Mouse (Mus musculus) liver, embryonic 11.5 days (tissue): Measurements from ENCODE around the gene Fktn. TPM values are rescaled to one million over a fixed set of nuclear protein-coding genes. Genes with fewer than 3 reads are reported as not detected.

ENCODE experiments used
- ATAC-seq: fragments of 200-750 bp; cut with Nextera tagmentation; replicated peaks from 2 replicates; pipeline ENCODE4 v1.8.0; 2017; ENCODE audit warnings: moderate number of reproducible peaks, mild to moderate bottlenecking, moderate TSS enrichment, moderate library complexity; ENCODE audit not compliant: low FRiP score
- DNase-seq: peaks from one replicate; pipeline ENCODE4 v3.0.0-alpha.2; 2017; ENCODE audit warnings: low spot score
- H3K27ac ChIP-seq: fragments of 300-500 bp; sonication (generic); 2 replicates; pipeline ENCODE4 v1.5.1; 2014; ENCODE audit warnings: mild to moderate bottlenecking, low read depth, low read length, control low read depth
- H3K27me3 ChIP-seq: fragments of 300-500 bp; sonication (generic); replicated peaks from 2 replicates; pipeline ENCODE4 v1.6.1; 2014; ENCODE audit warnings: low read length, mixed read lengths; ENCODE audit not compliant: control insufficient read depth, insufficient read depth
- H3K36me3 ChIP-seq: fragments of 300-500 bp; sonication (generic); 2 replicates; pipeline ENCODE4 v1.6.1; 2014; ENCODE audit warnings: mild to moderate bottlenecking, low read length, moderate library complexity, mixed read lengths; ENCODE audit not compliant: control insufficient read depth, insufficient read depth
- H3K4me1 ChIP-seq: fragments of 300-500 bp; sonication (generic); replicated peaks from 2 replicates; pipeline ENCODE4 v1.6.1; 2014; ENCODE audit warnings: low read length, mixed read lengths; ENCODE audit not compliant: control insufficient read depth, insufficient read depth
- H3K4me2 ChIP-seq: fragments of 300-500 bp; sonication (generic); 2 replicates; pipeline ENCODE4 v1.6.1; 2014; ENCODE audit warnings: mild to moderate bottlenecking, control low read depth, moderate library complexity
- H3K4me3 ChIP-seq: fragments of 300-500 bp; sonication (generic); 2 replicates; pipeline ENCODE4 v1.5.1; 2014; ENCODE audit warnings: low read depth, low read length, control low read depth
- H3K9ac ChIP-seq: fragments of 300-500 bp; sonication (generic); 2 replicates; pipeline ENCODE4 v1.6.1; 2014; ENCODE audit warnings: low read depth, low read length, control low read depth
- H3K9me3 ChIP-seq: fragments of 300-500 bp; sonication (generic); 2 replicates; pipeline ENCODE4 v1.6.1; 2016; ENCODE audit warnings: low read length, inconsistent platforms, mixed read lengths; ENCODE audit not compliant: control insufficient read depth
- WGBS: fragments of 180-500 bp; shearing (Covaris S2); extraction: QIAGEN DNeasy Blood & Tissue Kit; methylation state at CpG from one replicate; pipeline ENCODE4 v1.1.7; 2014; 5-methylcytosine and 5-hydroxymethylcytosine counted together
- polyA plus RNA-seq: library from polyadenylated mRNA; unstranded; fragments of >200 nt; fragmentation: Nextera tagmentation; extraction: Ambion mirVana; gene quantifications from 2 replicates; pipeline ENCODE4 v1.2.1, GENCODE M21; 2014

Fktn gene
- polyA plus RNA-seq, 1 experiment from 2014 or later: 11.4 TPM

DNA sequence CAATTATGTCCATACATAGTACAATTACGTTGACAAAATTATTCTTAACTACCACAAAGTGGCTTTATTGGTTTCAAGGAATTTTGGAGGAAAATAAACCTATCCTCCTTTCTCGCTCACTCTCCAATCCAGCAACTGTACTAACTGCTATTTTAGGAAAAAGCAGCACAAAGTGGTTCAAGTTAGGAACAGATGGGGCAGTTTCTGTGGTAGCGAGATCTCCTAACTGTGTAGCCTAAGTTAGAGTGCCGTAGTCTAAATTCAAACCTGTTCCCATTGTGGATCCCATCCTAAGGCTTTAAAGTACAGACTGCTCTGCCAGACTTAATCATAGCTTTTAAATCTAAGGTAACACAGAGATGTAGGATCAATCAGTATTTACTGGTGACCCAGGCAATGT, 45.0 kb downstream of the Fktn start:
- no peak overlapping the region for H3K4me3 ChIP-seq
- no peak overlapping the region for H3K27ac ChIP-seq
- DNase-seq: no peak
- no peak overlapping the region for H3K4me2 ChIP-seq
- no peak for ATAC-seq
- WGBS: 91% methylated on average over 4 of the region's 4 CpGs
- no peaks in the 10 kb centered on the region for H3K27me3 ChIP-seq
- no peaks in the 10 kb centered on the region for H3K4me1 ChIP-seq
- no peak overlapping the region for H3K9ac ChIP-seq
- no peaks in the 10 kb centered on the region; the same call in 1 of the 2 replicates for H3K36me3 ChIP-seq
- H3K9me3 ChIP-seq: no peaks in the 10 kb centered on the region

DNA sequence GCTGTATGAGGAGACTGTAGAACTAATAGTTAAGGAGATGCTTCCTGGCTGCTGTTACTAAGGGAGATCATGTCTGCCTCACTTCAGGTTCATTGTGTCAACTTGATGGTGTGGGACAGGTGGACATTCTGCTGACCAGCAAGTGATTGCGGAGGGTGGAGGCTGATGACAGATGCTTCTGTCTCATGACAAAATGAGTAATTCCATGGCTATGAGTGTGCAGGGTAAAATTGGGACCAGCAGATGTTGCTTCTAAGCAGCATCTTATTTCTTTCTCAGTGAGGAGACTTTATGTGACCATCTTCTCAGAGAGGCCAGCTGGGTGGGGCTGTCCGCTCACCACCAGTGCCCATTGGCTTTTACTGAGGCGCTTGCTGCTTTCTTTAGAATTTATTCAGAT, 45.9 kb downstream of the Fktn start:
- ATAC-seq (no peak), DNase-seq (no peak)
- H3K4me2 ChIP-seq: no peak overlapping the region
- WGBS: 96% methylated on average over 3 of the region's 3 CpGs
- no peaks in the 10 kb centered on the region for H3K9me3 ChIP-seq
- H3K36me3 ChIP-seq: no peaks in the 10 kb centered on the region; the same call in 1 of the 2 replicates
- H3K27ac ChIP-seq: no peak overlapping the region
- no peak overlapping the region for H3K4me3 ChIP-seq
- H3K27me3 ChIP-seq: no peaks in the 10 kb centered on the region
- no peaks in the 10 kb centered on the region for H3K4me1 ChIP-seq
- H3K9ac ChIP-seq: no peak overlapping the region

DNA sequence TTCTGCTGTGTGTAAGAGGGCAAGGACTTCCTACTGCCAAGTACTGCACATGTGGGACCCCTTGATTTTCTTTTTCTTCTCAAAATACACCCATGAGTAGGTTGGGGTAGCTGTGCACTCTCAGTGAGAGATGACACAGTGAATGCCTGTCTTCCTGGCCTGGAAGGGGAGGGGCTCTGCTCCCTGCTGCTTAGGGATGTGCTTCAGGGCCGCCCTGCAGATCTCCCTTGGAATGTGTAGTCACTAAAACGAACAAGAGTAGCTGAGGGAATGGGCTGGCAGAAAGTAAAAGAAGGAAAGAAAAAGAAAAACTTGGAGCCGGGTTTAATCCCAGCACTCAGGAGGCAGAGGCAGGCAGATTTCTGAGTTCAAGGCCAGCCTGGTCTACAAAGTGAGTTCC, 48.7 kb downstream of the Fktn start:
- H3K36me3 ChIP-seq: no peaks in the 10 kb centered on the region; the same call in 1 of the 2 replicates
- no peak overlapping the region for H3K4me2 ChIP-seq
- H3K9ac ChIP-seq: no peak overlapping the region
- DNase-seq (no peak), ATAC-seq (no peak)
- H3K27ac ChIP-seq: no peak overlapping the region
- no peak overlapping the region for H3K4me3 ChIP-seq
- no peaks in the 10 kb centered on the region for H3K27me3 ChIP-seq
- WGBS: 70% methylated on average over 3 of the region's 3 CpGs
- H3K4me1 ChIP-seq: no peaks in the 10 kb centered on the region
- no peaks in the 10 kb centered on the region for H3K9me3 ChIP-seq

DNA sequence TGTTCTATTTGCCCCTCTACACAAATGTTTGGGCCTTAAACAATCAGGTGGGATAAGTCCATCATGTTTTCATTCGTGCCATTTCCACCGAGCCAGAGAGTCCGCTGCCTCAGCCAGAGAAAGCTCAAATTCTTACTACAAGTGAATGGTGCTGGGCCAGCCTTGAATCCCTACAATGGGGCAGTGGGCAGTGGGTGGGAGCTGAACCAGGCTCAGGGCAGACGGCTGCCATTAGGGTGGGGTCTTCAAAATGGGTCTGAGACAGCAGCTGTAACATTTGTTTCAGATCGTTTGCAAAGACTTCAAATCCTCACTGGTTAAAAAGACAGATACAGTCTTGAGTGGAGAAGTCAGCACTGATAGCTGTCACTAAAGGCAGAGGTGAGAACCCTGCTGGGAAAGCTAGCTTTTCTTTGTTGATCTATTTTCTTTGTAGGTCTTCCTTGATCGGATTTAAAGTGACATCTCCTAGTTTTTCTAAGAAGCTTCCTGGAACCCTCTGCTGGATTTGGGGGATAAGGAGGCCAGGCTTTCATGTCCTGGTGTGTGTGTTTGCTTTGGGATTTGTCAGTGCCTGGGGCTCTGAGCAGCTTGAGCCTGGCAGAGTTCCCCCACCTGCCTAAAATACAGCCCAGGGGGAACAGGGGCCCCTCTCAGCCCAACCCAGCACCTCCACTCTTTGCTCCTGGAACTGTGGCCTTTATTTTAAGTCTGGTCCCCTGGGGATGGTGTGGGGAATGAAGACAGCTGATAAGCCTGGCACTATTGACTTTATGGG, 57.3 kb downstream of the Fktn start:
- no peaks in the 10 kb centered on the region for H3K9me3 ChIP-seq
- 40% methylated on average over 6 of the region's 6 CpGs for WGBS
- no peak overlapping the region for H3K4me2 ChIP-seq
- DNase-seq (no peak), ATAC-seq (no peak)
- no peaks in the 10 kb centered on the region for H3K36me3 ChIP-seq
- H3K9ac ChIP-seq: no peak overlapping the region
- peaks cover 3% of the 10 kb centered on the region; the same call in 1 of the 2 replicates for H3K27me3 ChIP-seq
- no peak overlapping the region for H3K4me3 ChIP-seq
- no peaks in the 10 kb centered on the region for H3K4me1 ChIP-seq
- no peak overlapping the region for H3K27ac ChIP-seq

DNA sequence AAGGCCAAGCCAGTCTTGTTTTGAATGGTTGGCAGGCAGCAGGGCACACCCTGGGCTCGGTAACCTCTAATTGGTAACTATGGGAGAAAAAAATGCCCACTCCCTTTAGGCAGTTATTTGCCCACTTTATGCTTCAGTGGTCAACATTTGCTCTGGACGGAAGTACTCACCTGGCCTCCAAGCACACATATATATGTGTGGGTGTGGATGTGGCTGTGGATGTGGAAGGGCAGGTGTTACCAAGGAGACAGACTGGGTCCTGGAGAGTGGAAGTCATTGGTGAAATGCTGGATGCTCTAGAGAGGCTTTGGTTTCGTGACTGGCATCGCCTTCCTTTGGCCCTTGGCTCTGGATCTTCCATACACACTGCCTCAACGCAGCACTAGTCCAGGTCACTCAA, 58.2 kb downstream of the Fktn start:
- H3K27ac ChIP-seq: no peak overlapping the region
- H3K9me3 ChIP-seq: no peaks in the 10 kb centered on the region
- no peak overlapping the region for H3K4me2 ChIP-seq
- no peak overlapping the region for H3K9ac ChIP-seq
- H3K4me1 ChIP-seq: no peaks in the 10 kb centered on the region
- no peak overlapping the region for H3K4me3 ChIP-seq
- WGBS: 81% methylated on average over 5 of the region's 5 CpGs
- no peak for DNase-seq
- H3K36me3 ChIP-seq: no peaks in the 10 kb centered on the region
- no peak for ATAC-seq
- peaks cover 11% of the 10 kb centered on the region for H3K27me3 ChIP-seq

DNA sequence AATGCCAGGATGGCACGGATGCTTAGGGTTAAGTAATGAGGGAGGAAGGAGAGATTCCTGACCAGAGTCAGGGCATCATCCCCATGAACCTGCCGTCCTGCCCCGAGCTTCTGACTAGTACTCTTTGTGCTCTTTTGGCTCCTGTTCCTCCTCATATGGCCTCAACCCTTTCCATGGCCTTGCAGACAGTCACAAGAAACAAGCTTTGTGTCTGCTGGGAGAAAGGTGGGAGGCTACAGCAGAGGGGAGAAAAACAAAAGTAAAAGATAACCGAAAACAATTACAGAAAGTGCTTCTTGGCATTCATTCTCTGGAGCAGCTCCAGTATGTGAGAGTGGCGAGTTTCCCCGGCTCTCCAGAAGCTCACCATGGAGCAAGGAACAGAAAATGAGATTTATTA, 60.1 kb downstream of the Fktn start:
- Histone ChIP-seq H3K4me1 (no peaks in the 10 kb centered on the region), H3K27ac (no peak overlapping the region), H3K9me3 (no peaks in the 10 kb centered on the region), H3K4me3 (no peak overlapping the region), H3K9ac (no peak overlapping the region), H3K4me2 (no peak overlapping the region), H3K36me3 (no peaks in the 10 kb centered on the region), H3K27me3 (peaks cover 28% of the 10 kb centered on the region)
- no peak for DNase-seq
- no peak for ATAC-seq
- WGBS: 70% methylated on average over 6 of the region's 6 CpGs

DNA sequence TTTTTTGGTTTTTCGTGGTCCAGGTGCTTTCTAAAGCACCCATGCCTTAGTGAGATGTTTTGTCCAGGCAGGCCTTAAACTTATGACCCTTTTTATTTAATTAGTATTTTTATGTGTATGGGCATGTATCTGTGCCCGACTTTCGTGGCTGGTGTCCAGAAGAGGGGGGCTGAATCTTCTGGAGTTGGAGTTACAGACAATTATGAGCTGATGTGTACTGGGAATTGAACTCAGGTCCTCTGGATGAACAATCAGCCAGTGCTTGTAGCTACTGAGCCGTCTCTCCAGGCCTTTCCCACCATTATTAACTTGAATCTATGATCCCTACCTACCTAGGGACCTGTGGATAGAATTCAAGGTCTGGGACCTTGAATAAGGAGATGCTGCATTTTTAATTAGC, 67.6 kb downstream of the Fktn start:
- DNase-seq: no peak
- H3K4me1 ChIP-seq: no peaks in the 10 kb centered on the region
- H3K4me3 ChIP-seq: no peak overlapping the region
- H3K27me3 ChIP-seq: peaks cover 41% of the 10 kb centered on the region
- H3K27ac ChIP-seq: no peak overlapping the region
- no peak overlapping the region for H3K9ac ChIP-seq
- no peak for ATAC-seq
- no peaks in the 10 kb centered on the region for H3K36me3 ChIP-seq
- no peaks in the 10 kb centered on the region for H3K9me3 ChIP-seq
- H3K4me2 ChIP-seq: no peak overlapping the region
- 64% methylated on average over 4 of the region's 4 CpGs for WGBS

DNA sequence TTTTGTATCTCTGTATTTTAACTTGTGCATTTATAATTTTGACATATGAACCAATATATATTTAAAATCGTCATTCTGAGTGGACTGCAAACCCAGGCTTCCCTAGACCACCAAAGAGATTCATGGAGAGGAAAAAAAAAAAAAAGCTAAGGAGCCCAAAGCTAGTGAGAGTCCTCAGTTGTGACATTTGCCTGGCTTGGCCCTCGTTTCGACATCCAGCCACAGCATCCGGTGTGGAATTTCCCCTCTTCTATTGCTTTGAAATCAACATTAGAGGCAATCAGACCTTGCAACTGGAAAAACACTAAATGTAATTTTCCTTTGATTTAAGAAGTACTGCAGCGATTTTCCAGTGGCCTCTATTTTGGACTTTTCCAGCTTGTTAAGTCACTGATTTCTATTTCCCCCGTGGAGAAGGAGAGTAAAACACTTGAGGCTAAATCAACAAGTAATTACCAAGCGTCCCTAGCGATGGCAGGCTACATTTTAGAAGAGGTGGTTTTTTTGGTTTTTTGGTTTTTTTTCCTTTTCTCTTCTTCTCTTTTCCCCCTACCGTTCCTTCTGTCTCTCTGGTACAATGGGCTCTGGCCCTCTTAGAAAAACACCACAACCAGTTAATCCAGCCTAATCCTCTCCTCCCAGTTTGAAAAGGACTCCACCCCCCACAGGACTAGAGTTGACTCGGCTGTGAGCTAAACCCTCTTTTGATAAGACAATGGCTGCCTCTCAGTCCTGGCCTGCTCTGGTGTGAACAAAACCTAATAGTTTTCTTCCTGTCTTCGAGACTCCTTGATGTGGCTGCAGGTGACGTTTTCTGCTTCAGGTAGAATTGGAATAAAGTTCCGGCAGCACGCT, 68.6 kb downstream of the Fktn start:
- ATAC-seq (no peak), DNase-seq (no peak)
- no peak overlapping the region for H3K4me2 ChIP-seq
- H3K27me3 ChIP-seq: peaks cover 30% of the 10 kb centered on the region
- H3K9me3 ChIP-seq: no peaks in the 10 kb centered on the region
- H3K27ac ChIP-seq: no peak overlapping the region
- H3K36me3 ChIP-seq: no peaks in the 10 kb centered on the region
- WGBS: 34% methylated on average over 14 of the region's 14 CpGs
- H3K4me1 ChIP-seq: no peaks in the 10 kb centered on the region
- no peak overlapping the region for H3K9ac ChIP-seq
- no peak overlapping the region for H3K4me3 ChIP-seq
